Mouse (Mus musculus): ENCODE measurements around the gene Drg2.

The Drg2 gene

DNA sequence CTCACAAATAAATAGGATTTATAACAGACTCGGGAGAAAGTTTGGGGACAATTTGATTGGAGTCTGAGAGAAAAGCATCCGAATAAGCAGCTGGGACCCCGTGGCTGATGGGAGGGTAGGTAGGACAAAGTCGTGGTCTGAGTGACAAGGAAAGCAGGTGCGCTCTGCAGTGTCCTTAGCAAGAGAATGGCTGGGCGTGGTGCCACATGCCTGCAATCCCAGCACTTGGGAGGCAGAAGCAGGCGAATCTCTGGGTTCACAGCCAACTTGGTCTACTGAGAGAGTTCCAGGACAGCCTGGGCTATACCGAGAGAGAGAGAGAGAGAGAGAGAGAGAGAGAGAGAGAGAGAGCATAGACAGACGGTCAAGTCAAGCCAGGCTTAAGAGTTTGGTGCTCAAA, 16.4 kb downstream of the Drg2 start:
- no peak for DNase-seq

DNA sequence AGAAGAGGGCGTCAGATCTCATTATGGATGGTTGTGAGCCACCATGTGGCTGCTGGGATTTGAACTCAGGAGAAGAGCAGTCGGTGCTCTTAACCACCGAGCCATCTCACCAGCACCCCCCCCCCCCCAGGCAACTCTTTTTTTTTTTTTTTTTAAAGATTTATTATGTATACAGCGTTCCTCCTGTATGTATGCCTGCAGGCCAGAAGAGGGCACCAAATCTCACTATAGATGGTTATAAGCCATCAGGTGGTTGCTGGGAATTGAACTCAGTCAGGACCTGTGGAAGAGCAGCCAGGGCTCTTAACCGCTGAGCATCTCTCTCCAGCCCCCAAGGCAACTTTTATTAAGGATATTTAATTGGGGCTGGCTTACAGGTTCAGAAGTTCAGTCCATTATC, 20.1 kb downstream of the Drg2 start:
- no peak for DNase-seq

DNA sequence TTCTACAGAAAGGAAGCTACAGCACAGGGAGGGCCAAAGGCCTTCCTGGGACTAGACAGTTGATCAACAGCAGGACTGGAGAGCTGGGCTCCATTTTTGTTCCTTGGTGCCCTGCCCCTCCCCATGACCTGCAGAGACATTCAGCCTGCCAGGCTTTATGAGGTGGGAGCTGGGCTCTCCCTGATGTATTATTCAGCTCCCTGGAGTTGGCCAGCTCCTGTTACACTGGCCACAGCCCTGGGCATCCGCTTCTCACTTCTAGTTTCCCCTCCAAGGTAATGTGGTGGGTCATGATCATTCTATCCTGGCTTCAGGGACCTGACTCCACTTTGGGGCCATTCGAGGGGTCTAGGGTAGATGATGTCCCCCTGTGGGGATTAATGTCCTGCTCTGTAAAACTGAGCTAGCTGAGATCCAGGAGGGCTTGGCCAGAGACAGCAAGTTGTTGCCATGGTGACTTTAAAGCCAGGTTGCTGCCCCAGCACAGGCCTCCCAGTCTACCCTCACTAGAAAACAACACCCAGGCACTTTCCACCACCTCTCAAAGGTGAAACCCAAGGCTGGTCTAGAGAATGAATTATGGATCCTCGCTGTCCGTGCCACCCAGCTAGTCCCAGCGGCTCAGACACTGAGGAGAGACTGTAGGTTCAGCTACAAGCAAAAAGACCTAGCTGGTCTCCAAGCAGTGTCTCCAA, 21.4 kb downstream of the Drg2 start:
- DNase-seq, result no peak

DNA sequence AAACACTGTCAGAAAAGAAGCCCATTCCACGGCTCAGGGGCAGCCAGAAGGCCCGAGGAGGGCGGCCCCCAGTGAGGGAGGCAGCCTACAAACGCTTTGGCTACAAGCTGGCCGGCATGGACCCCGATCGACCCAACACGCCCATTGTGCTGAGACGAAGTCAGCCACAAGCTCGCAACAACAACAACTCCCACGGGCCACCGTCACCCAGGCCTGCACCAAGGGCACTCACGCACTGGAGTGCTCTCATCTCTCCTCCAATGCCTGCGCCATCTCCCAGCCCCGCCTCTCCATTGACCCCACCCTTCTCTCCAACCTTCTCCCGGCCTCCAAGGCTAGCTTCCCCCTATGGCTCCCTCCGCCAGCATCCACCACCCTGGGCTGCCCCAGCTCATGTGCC, 23.7 kb downstream of the Drg2 start:
- DNase-seq, result no peak

DNA sequence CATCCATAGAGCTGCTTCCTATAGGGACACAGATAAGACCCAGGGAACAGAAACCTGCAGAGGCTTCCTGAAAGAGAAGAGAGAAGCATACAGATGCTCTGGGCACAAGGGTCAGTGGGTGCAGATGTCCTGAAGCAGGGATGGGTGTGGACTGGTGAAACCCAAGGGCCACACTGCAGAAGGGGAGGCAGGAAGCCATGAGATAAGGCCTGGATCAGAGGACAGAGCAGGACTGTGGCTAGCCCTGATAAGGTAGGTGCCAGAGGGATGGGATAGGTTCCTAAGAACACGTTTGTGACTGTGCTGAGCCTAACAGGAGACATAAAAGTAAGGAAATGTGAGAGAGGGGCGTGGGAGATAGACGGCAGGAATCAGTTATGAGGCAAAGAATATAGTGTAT, 31.9 kb downstream of the Drg2 start:
- no peak for DNase-seq

DNA sequence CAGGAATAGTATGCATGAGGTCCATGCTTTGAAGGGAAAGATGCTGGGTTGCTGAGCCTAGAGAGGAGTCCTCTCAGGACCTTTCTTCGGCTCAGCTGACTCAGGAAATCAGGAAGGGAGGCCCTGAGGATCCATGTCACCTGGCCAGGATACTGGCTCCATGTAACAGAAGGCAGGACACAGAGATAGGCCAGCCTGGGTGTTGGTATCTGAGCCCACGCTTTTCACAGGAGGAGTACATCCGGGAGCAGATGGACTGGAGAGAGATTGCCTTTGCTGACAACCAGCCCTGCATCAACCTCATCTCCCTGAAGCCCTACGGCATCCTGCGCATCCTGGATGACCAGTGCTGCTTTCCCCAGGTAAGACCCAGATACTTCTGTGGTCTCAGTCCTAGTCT, 38.3 kb downstream of the Drg2 start:
- DNase-seq, result no peak

DNA sequence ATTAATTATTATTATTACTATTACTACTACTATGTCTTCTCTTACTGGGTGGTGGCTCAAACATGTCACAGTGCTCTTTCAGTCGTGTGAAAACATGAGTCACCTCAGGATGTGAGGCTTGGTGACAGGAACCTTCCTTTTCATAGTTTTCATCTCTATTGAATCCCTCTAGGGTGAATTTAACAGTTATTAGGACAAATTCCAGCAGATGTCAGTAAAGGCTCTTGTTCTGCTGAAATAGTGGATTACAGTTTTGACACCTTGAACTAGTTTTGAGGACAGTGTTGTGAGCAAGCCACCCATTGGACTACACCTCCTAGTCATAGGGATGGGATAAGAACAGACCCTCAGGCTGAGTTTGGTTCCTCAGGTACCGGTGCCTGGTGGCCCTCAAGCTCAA, 41.3 kb downstream of the Drg2 start:
- DNase-seq, result no peak

DNA sequence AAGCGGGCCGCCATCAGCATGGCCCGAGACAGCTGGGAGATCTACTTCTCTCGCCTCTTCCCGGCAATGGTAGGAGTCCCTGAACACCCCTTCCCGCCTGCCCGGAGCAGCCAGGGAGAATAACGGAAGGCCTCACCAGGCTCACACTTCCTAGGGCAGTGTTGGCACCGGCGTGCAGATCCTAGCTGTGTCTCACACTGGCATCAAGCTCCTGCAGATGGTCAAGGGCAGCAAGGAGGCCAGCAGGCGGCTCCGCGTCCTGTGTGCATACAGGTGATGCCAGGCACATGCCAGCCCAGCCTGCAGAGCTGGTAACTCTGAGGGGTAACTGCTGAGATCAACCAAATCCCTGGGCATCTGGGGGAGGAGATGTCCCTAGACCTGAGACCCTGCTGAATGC, 52.9 kb downstream of the Drg2 start:
- DNase-seq, result no peak

DNA sequence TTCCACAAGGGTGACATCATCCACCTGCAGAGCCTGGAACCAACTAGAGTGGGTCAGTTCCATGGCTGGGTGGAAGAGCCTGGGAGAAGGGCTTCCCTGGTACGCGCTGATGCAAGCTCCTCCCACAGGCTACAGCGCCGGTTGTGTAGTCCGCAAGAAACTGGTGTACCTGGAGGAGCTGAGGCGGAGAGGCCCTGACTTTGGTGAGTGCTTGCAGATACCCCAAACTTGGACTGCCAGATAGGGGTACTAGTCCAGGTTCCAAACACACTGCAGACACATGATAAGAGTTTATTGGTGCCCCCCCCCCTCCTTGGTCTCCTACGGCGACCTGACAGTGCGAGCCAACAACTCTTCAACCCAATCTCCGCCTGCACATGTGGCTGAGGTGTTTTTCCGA, 54.6 kb downstream of the Drg2 start:
- no peak for DNase-seq

DNA sequence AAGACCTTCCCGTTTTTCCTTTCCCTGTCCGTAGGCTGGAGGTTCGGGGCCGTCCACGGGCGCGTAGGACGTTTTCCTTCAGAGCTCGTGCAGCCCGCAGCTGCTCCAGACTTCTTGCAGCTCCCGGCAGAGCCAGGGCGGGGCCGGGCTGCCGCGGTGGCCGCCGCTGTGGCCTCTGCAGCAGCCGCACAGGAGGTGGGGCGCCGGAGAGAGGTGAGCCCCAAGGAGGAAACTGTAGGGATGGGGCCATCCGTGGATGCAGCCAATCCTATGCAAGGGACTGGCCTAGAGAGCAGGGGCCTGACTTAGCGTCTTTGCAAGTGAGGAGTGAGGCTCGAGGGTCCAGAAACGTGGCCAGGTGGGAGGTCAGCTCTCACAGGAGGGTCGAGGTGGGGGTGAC, 55.1 kb downstream of the Drg2 start:
- no peak for DNase-seq

DNA sequence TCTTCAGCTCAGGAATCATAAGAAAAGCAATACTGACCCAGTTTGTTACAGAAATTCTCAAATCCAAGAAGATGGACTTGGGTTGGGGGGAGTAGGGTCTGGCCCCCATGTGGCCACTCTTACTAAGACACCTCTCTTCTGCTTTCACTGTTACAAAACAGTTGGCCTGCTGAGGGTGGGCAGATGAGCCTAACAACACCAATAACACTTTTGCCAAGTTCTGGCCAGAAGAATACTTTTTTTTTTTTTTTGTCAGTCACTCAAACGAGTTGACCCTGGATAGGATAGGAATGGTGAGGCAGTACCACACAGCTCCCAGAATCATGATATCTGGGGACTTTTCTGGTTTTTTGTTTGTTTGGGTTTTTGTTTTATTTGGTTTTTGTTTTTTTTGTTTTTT, 57.5 kb downstream of the Drg2 start:
- DNase-seq, result no peak

DNA sequence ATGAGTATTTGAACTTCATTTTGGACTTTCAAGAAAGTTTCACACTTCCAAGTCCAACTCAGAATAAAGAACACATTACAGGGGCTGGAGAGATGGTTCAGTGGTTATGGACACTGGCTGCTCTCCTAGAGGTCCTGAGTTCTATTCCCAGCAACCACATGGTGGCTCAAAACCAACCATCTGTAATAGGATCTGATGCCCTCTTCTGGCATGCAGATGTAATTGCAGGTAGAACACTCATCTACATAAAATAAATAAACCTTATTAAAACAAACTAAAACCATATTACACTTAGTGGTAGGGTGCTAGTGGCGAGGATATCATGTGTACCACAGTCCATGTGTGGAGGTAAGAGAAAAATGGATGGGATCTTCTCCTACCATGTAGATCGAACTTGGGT, 58.1 kb downstream of the Drg2 start:
- no peak for DNase-seq

DNA sequence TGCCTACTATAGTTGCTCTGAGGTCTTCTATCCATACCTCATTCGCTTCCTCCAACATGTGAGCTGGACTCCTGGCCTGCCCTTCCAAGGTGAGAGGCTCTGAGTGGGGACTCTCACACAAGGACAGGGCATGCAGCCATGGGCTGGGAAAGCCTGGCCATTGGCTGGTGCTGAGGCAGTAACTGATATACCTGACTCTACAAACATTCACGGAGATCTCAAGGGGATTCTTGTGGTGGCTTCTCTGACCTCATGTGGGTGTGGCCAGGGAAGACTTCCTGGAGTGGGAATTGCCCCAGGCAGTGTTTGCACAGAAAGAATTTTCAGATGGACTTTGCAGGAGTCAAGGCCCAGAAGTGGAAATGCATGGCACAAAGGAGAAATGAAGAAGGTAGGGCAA, 60.5 kb downstream of the Drg2 start:
- DNase-seq, result no peak

DNA sequence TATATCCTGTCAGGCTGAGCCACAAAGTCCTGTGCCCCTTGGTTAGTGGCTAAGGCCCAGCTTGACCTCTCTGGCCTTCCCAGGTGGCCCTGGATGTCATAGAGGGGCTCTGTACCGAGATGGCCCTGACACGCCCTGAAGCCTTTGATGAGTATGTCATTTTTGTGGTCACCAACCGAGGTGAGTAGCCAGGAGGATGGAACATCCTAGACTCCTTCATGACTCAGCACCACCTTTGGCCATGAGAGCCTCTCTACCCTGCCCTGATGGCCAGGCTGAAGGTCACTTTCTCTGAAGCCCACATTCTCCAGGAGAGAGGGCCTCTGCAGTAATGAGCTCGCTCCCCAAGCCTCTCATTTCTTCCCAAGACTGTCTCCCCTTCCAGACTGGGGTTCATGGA, 63.9 kb downstream of the Drg2 start:
- DNase-seq, result no peak

All from thymus, adult 18-20 months (tissue).